Mouse (Mus musculus): ENCODE measurements at regions not wholly inside any gene's neighbourhood (a gene's known extent, or its start where the extent isn't known, plus 50 kb on each side); places are given as distances from the start of the nearest gene placed in this dataset.
A peak's percentile ranks its signal among the peaks of the same experiment; 100 is the strongest.

DNA sequence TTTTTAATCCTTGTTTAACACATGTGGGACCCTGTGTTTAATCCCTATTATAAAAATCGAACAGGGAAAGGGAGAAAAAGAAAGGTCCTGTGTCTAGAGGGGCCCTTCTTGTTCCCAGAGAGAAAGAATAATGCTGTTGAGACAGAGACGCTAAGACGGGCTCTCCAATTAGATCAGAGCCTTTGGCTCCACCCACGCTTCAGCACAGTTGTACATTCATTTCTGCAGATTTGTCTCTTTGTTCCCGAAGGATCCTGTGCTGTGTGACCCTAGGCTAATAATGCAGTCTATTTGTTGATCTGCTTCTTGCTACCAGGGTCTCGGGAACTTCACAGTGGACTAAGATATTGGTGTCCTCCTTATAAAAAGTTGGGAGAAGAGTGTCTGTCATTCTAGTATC, 92.0 kb downstream of the Cdc5l start:
- no peak for DNase-seq

GRCm38 (mm10) chr17:45340851-45341250, 92.7 kb downstream of the Cdc5l start:
- DNase-seq: no peak

DNA sequence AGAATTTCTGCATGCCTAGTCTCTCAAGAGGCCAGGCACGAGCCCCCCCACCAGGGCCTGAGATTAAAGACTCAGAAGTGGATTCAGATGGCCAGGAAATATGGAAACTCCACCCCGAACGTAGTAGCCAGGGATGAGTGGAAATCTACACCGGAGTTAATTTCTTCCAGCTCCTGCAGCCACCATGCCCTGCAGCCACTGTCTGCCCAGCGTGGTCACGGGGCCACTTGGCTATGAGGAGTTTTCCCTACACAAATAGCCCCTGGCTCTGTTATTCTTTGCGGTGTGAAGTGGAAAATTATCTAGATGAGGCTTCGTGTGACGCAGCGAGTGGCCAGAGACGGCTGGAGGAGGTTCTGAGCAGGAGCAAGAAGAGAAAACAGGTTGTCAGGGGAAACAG, 94.3 kb downstream of the Cdc5l start:
- peak; percentile 62 for DNase-seq

- DNase-seq: no peak
Observed at GRCm38 (mm10) chr17:45338086-45338485, 95.5 kb downstream of the Cdc5l start.

DNA sequence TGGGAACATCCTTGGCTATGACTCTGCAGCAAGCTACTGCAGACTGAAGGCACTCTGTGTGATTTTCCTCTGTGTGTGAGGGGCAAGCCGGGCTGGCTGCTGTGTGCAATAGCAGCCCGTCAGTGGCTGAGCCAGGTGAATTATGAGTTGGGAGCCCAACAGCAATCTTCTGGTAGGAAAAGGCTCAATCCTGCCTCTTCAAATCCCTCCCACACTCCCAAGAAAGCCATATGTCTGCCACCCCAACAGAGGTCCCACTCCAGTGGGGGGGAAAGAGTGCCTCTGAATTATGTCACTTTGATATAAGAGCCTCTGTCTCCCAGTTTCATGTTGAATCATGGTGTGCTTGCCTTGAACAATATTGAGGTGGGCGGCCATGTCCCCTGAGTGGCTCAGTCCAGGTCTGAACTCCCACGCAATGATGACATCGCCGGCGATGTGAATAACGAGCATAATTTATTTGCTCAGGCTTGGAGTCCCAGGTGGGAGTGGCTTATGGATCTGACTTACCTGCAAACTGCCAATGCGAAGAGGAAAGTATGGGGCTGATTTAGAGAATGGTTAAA, 97.9 kb downstream of the Cdc5l start:
- DNase-seq: no peak

- DNase-seq: no peak
Observed at GRCm38 (mm10) chr17:45334732-45335381, 98.7 kb downstream of the Cdc5l start.

DNA sequence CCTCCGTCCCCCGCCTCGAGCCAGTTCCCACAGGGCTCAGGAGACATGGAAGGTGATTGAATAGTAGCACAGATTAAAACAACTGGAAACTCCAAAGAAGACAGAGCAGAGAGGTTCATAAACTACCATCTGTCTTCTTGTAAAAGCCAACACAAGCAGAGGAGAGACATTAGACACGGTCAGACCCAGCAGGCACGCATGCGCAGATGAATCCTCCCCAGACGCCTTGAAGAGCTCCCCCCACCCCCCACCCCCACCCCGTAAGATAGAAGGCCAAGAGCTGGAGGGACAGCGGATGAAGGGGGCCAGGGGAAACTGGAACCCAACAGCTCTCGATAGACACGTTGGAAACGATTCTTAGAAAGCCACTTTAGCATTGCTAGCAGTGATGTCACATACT, 101.2 kb downstream of the Cdc5l start:
- DNase-seq: no peak

- peak; percentile 47 for DNase-seq
Observed at GRCm38 (mm10) chr17:45329241-45329640, 104.3 kb downstream of the Cdc5l start.

DNA sequence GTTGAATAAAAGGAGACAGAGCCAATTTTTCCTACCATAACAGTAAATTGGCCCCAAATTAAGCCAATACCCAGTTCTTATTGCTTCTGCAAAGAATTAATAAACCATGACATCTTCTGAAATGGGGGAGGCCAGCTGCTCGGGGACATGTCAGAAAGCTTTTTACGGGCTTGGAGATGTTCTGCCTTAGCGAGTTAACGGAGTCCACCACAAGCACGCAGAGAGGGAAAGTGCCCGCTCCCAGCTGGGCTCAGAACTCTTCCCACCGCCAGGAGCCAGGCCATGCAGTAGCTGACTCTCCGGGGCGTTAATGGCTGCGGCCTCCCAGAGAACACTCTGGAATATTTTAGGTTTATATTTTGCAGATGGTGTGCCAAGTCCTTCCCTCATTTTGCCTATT, 106.8 kb downstream of the Cdc5l start:
- peak; percentile 28 for DNase-seq

DNA sequence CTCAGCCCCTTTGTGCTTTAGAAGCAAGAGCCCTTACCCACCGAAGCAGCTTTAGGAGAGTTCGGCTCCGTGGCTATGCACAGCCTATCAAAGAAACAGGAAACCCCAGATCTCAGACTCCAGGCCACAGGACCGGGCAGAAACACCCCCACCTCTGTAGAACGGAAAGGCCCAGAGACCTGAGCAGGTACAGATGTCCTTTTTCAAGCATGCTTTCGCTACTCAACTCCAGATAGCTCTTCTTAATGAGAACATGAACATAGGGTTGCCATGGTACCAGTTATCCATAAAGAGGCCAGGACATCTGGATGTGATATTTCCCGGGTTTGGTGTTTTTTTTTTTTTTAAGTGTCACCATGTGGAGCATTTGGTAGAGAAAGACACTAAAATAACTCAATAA, 107.4 kb downstream of the Cdc5l start:
- DNase-seq: peak; percentile 47

DNA sequence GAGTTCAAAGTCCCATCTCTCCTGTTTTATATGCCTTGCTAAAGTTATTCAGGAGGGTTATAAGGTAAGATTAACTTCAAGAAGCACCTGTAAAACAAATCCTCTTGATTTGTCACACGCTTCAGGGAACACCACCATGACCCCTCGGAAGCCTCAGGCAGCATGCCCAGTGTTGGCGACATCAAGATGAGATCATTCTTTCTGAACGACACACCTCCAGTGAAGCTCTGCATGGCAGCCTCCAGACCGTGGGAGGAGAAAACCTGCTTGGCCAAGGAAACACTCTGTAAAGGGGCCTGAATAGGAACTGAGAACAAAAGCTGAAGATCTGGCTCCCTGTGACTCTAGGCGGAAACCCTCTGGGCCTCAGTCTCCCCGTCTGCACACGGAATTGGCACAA, 110.7 kb downstream of the Cdc5l start:
- DNase-seq: no peak

GRCm38 (mm10) chr17:45320074-45320473, 113.5 kb downstream of the Cdc5l start:
- DNase-seq: no peak

GRCm38 (mm10) chr17:45318211-45319076, 115.1 kb downstream of the Cdc5l start:
- DNase-seq: peak; percentile 72

GRCm38 (mm10) chr17:45312510-45313266, 120.8 kb downstream of the Cdc5l start:
- DNase-seq: no peak

- no peak for DNase-seq
Observed at GRCm38 (mm10) chr17:45306506-45306905, 127.0 kb downstream of the Cdc5l start.

GRCm38 (mm10) chr17:45303183-45303582, 130.4 kb downstream of the Cdc5l start:
- DNase-seq: no peak

DNA sequence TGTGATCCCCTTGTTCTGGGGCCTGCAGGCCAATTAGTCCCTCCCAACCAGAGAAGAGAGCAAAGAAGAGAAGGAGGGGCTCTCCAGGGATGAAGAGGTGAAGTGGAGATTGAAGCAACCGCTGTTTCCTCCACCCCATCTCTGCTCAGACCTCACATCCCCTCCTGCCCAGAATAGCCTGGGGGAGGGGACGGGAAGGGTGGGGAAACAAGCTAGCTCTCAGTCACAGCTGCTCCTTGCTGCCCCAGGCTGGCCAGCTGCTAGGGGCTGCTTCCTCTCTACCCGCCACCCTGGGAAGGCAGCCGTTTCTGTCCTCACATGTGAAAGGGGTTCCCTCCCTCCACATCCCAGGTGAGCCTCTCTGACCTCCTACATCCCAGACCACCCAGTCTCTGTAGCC, 135.2 kb downstream of the Cdc5l start:
- peak; percentile 50 for DNase-seq

DNA sequence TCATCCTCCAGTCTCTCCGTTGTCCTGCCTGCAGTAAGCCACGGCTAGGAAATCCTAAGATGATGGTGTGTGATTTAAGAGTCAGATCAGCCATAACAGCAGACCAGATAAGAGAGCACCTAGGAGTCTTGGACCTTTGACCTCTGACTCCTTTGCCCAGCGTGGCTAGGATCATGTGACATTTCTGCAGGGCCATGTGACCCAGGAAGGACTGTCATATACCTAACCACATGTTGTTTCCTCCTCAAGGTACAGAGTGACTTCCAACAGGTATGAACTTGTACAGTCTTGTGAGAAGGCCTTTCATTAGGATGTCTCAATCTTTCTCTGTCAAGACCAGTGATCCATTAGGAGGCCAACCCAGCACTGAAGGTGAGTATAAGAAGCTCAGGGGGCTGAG, 135.7 kb downstream of the Cdc5l start:
- no peak for DNase-seq

DNA sequence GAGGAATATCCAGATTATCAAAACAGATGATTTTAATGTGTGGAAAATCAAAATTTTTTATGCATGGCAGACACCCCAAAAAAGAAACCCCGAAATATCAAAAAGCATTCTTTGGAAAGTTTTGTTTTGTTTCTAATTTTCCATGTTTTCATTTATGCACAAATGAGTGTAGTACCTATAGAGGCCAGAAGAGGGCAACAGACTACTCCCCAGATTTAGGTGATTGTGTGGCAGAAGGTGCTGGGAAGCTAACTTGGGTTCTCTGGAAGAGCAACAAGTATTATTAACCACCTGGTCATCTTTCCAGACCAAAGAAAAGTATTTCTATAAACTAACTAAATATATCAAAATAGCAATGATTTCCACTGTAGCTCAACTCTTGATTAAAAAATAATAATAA, 137.2 kb downstream of the Cdc5l start:
- no peak for DNase-seq

GRCm38 (mm10) chr17:45294886-45295285, 138.7 kb downstream of the Cdc5l start:
- DNase-seq: no peak

DNA sequence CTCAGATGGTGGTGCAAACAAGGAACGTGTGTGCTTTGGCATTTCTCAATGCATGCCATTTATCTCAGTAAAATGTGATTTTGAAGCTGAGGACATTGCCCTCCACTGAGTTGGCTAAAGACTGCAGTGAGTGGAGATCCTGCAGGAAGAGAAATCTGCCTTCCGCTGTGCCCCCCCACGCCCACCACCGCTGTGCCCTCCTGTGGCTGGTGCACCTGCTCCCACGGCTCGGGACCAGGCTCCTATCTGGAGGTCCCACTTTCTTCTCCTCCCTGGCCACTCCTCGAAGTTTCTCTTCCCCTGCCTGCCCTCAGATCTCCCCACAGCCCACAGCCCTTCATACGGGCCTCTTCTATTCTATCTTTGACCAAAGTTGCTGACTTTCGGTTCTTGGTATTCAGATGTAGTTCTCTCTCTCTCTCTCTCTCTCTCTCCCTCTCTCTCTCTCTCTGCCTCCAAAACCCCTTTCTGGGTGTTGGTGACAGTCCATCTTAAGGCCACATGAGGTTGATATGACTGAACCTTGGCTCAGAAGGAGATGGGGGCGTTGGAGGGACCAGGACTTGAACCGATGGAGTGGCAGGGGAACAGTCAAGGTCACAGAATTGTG, 139.2 kb downstream of the Cdc5l start:
- no peak for DNase-seq

GRCm38 (mm10) chr17:45292883-45293282, 140.7 kb downstream of the Cdc5l start:
- DNase-seq: peak; percentile 32

DNA sequence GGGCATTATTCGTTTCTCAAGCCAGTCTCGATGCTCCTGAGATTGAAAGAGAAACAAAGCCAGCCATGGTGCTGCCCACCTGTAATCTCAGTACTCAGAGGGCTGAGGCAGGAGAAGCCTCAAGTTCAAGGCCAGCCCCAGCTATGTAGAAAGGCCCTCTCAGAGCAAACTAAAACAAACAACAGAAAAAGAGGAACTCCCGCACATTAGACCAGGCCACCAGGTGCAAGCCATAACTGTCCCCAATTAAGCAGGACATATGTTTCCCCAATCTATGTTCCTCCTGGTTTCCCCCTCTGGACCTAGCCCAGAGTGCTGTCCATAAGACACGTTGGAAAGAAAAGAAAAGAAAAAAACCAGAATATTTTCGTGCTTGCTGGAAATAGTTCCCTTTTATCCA, 142.5 kb downstream of the Cdc5l start:
- DNase-seq: no peak

Measured in embryo, embryonic 11 days (tissue).